Comparison of ENCODE assay signal across 9 mouse cellular contexts in the genomic region with DNA sequence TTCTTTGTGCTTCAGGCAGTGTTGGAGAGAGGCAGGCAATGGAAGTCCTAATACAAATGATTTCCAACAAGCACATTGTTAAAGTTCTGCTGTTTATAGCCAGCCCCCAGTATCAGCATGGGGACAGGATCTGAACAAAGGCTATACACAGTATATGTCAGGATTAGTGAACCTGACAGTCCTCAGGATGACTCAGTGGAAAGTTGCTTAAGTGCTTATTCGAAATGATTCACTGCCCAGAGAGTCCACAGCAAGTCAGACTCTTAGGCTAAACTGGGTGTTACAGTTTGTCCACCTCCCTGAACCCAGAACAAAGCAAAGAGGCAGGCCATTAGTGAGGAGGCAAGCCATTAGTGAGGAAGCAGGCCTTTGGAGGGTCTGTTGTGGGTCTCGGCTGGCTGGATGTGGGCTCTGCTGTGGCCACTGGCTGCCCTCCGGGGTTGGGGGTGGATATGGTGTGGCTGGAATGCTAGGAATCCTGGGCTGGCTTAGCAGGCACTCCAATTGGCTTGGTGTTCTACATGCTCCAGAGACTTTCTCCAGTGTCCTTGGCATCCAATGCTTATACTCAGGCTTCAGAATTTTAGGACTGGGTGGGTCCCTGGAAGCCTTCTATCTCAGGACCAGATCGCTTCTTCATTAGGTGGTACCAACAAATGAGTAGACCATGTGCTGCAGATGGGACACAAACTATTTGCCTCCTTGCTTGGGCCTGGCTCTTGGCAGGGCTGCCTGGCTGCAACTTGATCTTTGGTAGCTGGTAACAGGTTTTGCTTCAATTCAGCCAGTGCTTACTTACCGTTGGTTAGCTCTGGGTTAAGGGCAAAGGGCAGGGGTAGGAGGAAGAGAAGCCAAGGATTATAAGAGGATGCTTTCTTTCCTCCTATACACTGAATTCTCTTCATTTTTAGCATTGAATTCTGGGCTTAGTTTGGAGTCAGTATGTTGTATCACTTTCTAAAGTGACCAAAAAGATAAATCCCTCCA. TPM values are rescaled to one million over a fixed set of nuclear protein-coding genes. Genes with fewer than 3 reads are reported as not detected.
DNase-seq lines count a peak whose midpoint lies in the region.
"Had no signal": no experiment of that assay in that cellular context is flagged by ENCODE, and none has a peak within 500 bp of the region (broad histone marks: within the 10 kb centered on the region; RNA-seq: fewer than 3 reads in every experiment).

No protein-coding gene starts in this region.

- H3K4me1 ChIP-seq in midbrain, embryonic 10.5 days: peaks cover 12% of the 10 kb centered on the region; the same call in 1 of the 2 replicates
- H3K4me1 ChIP-seq: liver, embryonic 15.5 days had no signal

- H3K36me3 ChIP-seq in midbrain, embryonic 10.5 days: no peaks in the 10 kb centered on the region
- H3K36me3 ChIP-seq: liver, embryonic 15.5 days had no signal

- H3K27ac ChIP-seq in midbrain, embryonic 10.5 days (replicated peaks): no peak overlapping the region
- H3K27ac ChIP-seq: liver, embryonic 15.5 days had no signal

- DNase-seq in urinary bladder, postnatal 25 days (ENCODE audit: low spot score): peak; percentile 2
- no peak for DNase-seq in urinary bladder, postnatal 4 days (ENCODE audit: low spot score in 2 of 2)
- peak; percentile 6 for DNase-seq in gastrocnemius, postnatal 10 days
- peak; percentile 34 to 64 for DNase-seq in kidney, postnatal 4 days
- no peak for DNase-seq in midbrain, embryonic 10.5 days (ENCODE audit: low spot score)
- no peak for DNase-seq in layer of hippocampus, adult 8-10 months (ENCODE audit: low spot score in 2 of 2)
- DNase-seq in cerebellum, postnatal 10 days: no peak
- DNase-seq: cerebellum, adult 11 months had no signal

- no peaks in the 10 kb centered on the region for H3K9me3 ChIP-seq in midbrain, embryonic 10.5 days (replicated peaks)
- H3K9me3 ChIP-seq: liver, embryonic 15.5 days had no signal

- peaks cover 100% of the 10 kb centered on the region for H3K27me3 ChIP-seq in midbrain, embryonic 10.5 days (ENCODE audit: low read depth, poor library complexity, severe bottlenecking)
- H3K27me3 ChIP-seq: liver, embryonic 15.5 days had no signal

- WGBS in midbrain, embryonic 10.5 days: 57% methylated on average over 5 of the region's 5 CpGs

- H3K4me3 ChIP-seq in midbrain, embryonic 10.5 days: no peak overlapping the region
- H3K4me3 ChIP-seq: liver, embryonic 15.5 days had no signal

RNA-seq across cellular contexts. Expression of gene Chrdl1, which starts 49.3 kb away (rescaled TPM):
- total RNA-seq in gastrocnemius, postnatal 10 days (2021): 1 to 10 TPM; 6.2 TPM
- polyA plus RNA-seq in midbrain, embryonic 10.5 days (2016; fragmentation: Nextera tagmentation; extraction: Ambion mirVana): 2.8 and 3.4 TPM in 2 replicates
- total RNA-seq in layer of hippocampus, adult 8-10 months (2022): 1 to 10 TPM; 4.6 to 6.2 (median 5.8) TPM

Comparison
In these comparisons a context has a peak if more than half of its experiments do, and no peak if none do; other contexts are left out.
1. DNase-seq: peak in urinary bladder, postnatal 25 days (single experiment), gastrocnemius, postnatal 10 days (single experiment) and kidney, postnatal 4 days (2 of 2); none in urinary bladder, postnatal 4 days (0 of 2), midbrain, embryonic 10.5 days (single experiment), layer of hippocampus, adult 8-10 months (0 of 2) and cerebellum, postnatal 10 days (0 of 2).